Mouse (Mus musculus) ES-E14 (cell line): Measurements from ENCODE around the gene Gamt. TPM values are rescaled to one million over a fixed set of nuclear protein-coding genes. Genes with fewer than 3 reads are reported as not detected.
A peak's percentile ranks its signal among the peaks of the same experiment; 100 is the strongest.

ENCODE experiments used
- DNase-seq: peaks from one replicate; pipeline ENCODE4 v3.0.0-alpha.2; 2013; ENCODE audit warnings: low read depth, low spot score
- H3K27ac ChIP-seq: 2 replicates; pipeline ENCODE4 v1.5.1; 2012; ENCODE audit warnings: low read depth, mild to moderate bottlenecking, low read length, moderate library complexity, mixed read lengths; ENCODE audit not compliant: poor library complexity, insufficient read depth, severe bottlenecking
- H3K36me3 ChIP-seq: 2 replicates; pipeline ENCODE4 v1.6.1; 2012; ENCODE audit warnings: mild to moderate bottlenecking, low read length, moderate library complexity, mixed read lengths; ENCODE audit not compliant: control insufficient read depth, poor library complexity, insufficient read depth, severe bottlenecking
- H3K4me1 ChIP-seq, 2 experiments: fragments of 150-350 bp in 1 of 2; sonication (generic) in 1 of 2; 2 replicates each; pipeline ENCODE4 v1.6.1; 2012; ENCODE audit warnings: low read length in 2 of 2, mild to moderate bottlenecking in 1 of 2, mixed read lengths in 1 of 2; ENCODE audit not compliant: control insufficient read depth in 2 of 2, insufficient read depth in 2 of 2, poor library complexity in 1 of 2
- H3K4me3 ChIP-seq, 2 experiments: fragments of 150-350 bp in 1 of 2; sonication (generic) in 1 of 2; 2 replicates each; pipeline ENCODE4 v1.5.1; 2012; ENCODE audit warnings: low read length in 2 of 2, low read depth in 1 of 2, mild to moderate bottlenecking in 1 of 2, mixed read lengths in 1 of 2; ENCODE audit not compliant: insufficient read depth in 1 of 2, poor library complexity in 1 of 2, severe bottlenecking in 1 of 2
- H3K9ac ChIP-seq: 2 replicates; pipeline ENCODE4 v1.6.1; 2012; ENCODE audit warnings: low read depth, mild to moderate bottlenecking, low read length, mixed read lengths; ENCODE audit not compliant: poor library complexity, insufficient read depth, severe bottlenecking
- H3K9me3 ChIP-seq: fragments of 150-350 bp; sonication (generic); 2 replicates; pipeline ENCODE4 v1.6.1; 2012; ENCODE audit warnings: low read depth, mild to moderate bottlenecking, low read length; ENCODE audit not compliant: control insufficient read depth, insufficient read depth
- CHD2 ChIP-seq: IDR thresholded peaks from 2 replicates; pipeline ENCODE4 v1.6.1; 2014; ENCODE audit warnings: mild to moderate bottlenecking, low read depth, low read length, inconsistent platforms
- HCFC1 ChIP-seq: IDR thresholded peaks from 2 replicates; pipeline ENCODE4 v1.6.1; 2012; ENCODE audit warnings: low read length, inconsistent platforms, borderline replicate concordance; ENCODE audit not compliant: insufficient read depth
- MAFK ChIP-seq: IDR thresholded peaks from 2 replicates; pipeline ENCODE4 v1.6.1; 2014; ENCODE audit warnings: mild to moderate bottlenecking, low read depth, low read length, inconsistent platforms; ENCODE audit not compliant: insufficient read depth
- ZC3H11A ChIP-seq: IDR thresholded peaks from 2 replicates; pipeline ENCODE4 v1.6.1; 2012; ENCODE audit warnings: low read depth, mild to moderate bottlenecking, inconsistent platforms, low read length, borderline replicate concordance
- ZNF384 ChIP-seq: IDR thresholded peaks from 2 replicates; pipeline ENCODE4 v1.6.1; 2012; ENCODE audit warnings: low read depth, low read length, inconsistent platforms
- in situ Hi-C, 2 experiments: fragments of 600-800 bp; cut with MboI; formaldehyde crosslinking; loops; one replicate each; pipeline ENCODE4 v1.15.1; 2025; ENCODE audit warnings: low sequenced_read_pairs in 2 of 2, inconsistent platforms in 1 of 2; ENCODE audit not compliant: unreplicated experiment in 2 of 2
- total RNA-seq: library from RNA; depleted of rRNA; stranded (reverse); fragments of 300-350 nt; gene quantifications from 2 replicates; pipeline ENCODE4 v1.2.3, GENCODE M21; 2012

Gene Gamt
- total RNA-seq, 1 experiment: 2.9 TPM

DNA sequence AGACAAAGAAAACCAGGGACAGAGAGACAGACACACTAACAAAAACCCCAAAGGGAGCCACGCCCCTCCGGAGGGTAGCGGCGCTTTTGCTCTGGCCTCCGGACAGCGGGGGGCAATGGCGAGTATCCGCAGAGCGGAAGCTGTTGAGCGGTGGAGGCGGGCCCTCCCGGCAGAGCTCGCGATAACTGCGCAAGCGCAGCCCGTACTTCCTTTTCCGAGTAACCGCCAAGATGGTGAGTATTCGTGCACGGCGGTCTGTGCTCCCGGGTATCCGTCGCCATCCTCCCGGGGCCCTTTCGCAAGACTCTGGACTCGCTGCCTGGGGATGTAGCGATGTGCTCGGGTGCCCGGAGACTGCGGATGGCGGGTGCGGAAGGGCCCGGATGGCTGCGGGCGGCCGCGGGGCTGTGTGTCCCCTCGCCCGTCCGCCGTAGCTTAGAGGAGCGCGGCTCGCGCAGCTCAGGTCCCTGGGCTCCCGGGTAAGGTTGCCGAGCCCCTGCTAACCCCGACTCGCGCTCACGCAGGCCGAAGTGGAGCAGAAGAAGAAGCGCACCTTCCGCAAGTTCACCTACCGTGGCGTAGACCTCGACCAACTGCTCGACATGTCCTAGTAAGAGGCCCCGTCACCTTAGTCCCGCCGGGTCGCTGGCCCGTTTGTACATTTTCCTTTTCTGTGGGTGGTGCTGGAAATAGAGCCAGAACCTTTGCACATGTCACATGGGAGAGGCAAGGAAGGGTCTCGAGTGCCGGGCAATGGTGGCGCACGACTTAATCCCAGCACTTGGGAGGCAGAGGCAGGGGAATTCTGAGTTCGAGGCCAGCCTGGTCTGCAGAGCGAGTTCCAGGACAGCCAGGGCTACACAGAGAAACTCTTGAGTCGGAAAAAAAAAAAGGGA lies 31.7 kb upstream of the Gamt start, which contains the start of gene Rps15:
Gene Rps15 (plus strand): TSS at position 203 of the 896 bp plus-strand sequence.
- TF ChIP-seq ZNF384 (no peak), HCFC1 (peak; percentile 70; the same call in 1 of the 2 replicates), MAFK (no peak), CHD2 (peak; percentile 94)

DNA sequence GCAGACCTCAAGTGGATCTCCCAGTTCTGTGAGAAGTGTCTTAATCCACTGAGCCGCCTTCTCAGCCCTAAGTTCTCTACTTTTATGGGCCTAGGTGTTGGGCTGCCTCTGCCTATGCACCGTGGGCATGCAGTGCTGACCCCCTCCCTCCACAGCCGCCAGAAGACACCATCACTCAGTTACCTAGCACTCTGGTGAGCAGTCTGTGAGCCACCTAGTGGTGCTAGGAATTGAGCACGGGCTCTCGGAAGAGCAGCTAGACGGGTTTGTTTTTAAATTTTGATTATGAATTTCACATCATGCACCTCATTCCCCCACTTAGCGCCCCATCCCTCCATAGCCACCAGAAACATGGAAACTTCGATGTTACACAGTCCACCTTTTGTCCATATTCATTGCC lies 27.8 kb upstream of the Gamt start:
- Histone ChIP-seq H3K4me3 (no peak overlapping the region), H3K27ac (no peak overlapping the region), H3K4me1 (peaks cover 0 to 19% of the 10 kb centered on the region in 2 experiments; a peak in 2 of 4 replicates), H3K36me3 (peaks cover 44% of the 10 kb centered on the region), H3K9me3 (no peaks in the 10 kb centered on the region), H3K9ac (no peak overlapping the region)
- DNase-seq: no peak
- in situ Hi-C loops: no loop called here
- no peak for TF ChIP-seq ZC3H11A
- TF ChIP-seq HCFC1: no peak
- no peak for TF ChIP-seq MAFK
- no peak for TF ChIP-seq CHD2
- TF ChIP-seq ZNF384: no peak

More for the DNA sequence above, 31.7 kb upstream of the Gamt start, which contains the start of gene Rps15:
- Histone ChIP-seq H3K4me3 (peak within 1 kb of the TSS; percentile 71 to 83), H3K4me1 (peaks cover 0 to 23% of the 10 kb centered on the region in 2 experiments; a peak in 2 of 4 replicates), H3K27ac (peak within 1 kb of the TSS; percentile 87), H3K36me3 (peaks cover 28% of the 10 kb centered on the region), H3K9me3 (no peaks in the 10 kb centered on the region), H3K9ac (peak within 1 kb of the TSS; percentile 99)
- peak; percentile 96 for DNase-seq
- in situ Hi-C loops: no loop called here

DNA sequence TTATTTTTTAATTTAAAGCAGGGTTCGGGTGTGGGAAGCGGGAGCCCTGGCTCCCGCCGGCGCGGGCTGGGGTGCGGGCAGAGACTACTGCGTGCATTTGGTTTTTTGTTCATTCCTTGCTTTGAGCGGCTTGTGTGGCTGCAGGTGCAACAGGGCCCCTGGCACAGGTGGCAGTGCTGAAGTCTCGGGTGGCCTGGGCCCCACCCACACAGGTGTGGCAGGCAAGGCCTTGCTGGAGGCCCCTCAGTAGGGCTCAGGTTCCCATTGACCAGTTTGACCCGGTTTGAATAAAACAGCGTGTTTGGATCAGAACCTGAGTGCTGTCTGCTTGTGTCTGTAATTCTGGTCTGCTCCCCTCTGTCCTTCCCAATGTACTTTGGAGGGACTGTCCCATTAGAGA lies 27.3 kb upstream of the Gamt start:
- Histone ChIP-seq H3K36me3 (peaks cover 44% of the 10 kb centered on the region), H3K4me1 (peaks cover 0 to 23% of the 10 kb centered on the region in 2 experiments; a peak in 2 of 4 replicates)
- no peak for DNase-seq

DNA sequence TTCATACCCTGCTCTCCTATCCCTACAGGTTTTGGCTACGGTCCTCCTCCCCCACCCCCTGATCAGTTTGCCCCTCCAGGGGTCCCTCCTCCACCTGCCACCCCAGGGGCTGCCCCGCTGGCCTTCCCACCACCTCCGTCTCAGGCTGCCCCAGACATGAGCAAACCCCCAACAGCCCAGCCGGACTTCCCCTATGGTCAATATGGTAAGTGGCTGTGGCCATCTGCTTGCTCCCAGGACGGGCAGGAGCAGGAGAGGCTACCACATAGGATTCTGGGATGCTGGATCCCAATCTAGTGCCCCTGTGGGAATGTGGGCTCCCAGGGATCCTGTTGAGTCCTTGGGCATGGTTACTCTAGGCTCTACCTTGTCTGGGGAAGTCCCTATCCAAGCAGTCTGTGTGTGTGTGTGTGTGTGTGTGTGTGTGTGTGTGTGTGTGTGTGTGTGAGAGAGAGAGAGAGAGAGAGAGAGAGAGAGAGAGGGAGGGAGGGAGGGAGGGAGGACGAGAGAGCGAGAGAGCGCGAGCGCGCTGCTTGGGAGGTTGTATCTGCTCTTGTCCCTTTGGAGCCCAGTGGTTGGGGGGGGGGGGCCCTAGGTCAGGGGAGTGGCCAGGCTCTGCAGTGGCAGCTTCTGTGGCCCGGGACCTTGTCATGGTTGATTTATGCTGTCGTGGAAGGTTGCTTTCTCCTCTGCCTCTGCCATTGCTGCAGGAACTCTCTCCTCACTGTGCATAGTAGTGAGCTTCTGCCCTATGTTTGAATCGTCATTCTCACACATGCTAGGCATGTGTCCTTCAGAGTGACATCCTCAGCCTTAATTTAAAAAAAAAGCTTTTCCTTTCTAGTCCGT lies 24.6 kb upstream of the Gamt start:
- no peak for DNase-seq
- no peak overlapping the region for H3K4me3 ChIP-seq
- peaks cover 60% of the 10 kb centered on the region for H3K36me3 ChIP-seq
- in situ Hi-C loops: no loop called here
- no peaks in the 10 kb centered on the region for H3K9me3 ChIP-seq
- TF ChIP-seq CHD2: no peak
- no peak for TF ChIP-seq ZC3H11A
- TF ChIP-seq ZNF384: no peak
- TF ChIP-seq MAFK: no peak
- no peak for TF ChIP-seq HCFC1
- H3K9ac ChIP-seq: no peak overlapping the region
- no peak overlapping the region; the same call in 1 of the 2 replicates for H3K27ac ChIP-seq
- H3K4me1 ChIP-seq: peaks cover 0 to 25% of the 10 kb centered on the region in 2 experiments; a peak in 2 of 4 replicates

More for the DNA sequence above, 27.3 kb upstream of the Gamt start:
- Histone ChIP-seq H3K27ac (no peak overlapping the region), H3K4me3 (no peak overlapping the region), H3K9me3 (no peaks in the 10 kb centered on the region), H3K9ac (no peak overlapping the region)
- in situ Hi-C loops: no loop called here
- no peak for TF ChIP-seq CHD2
- no peak for TF ChIP-seq ZC3H11A
- TF ChIP-seq HCFC1: no peak
- TF ChIP-seq ZNF384: no peak
- no peak for TF ChIP-seq MAFK
